Mouse (Mus musculus): ENCODE data around the gene 5530400C23Rik. TPM values are rescaled to one million over a fixed set of nuclear protein-coding genes. Genes with fewer than 3 reads are reported as not detected.
"Not testable (repeated sequence)": the region's sequence is repeated elsewhere in the genome, so short reads cannot be mapped to it uniquely, and the experiment has no call there.

5530400C23Rik gene
- polyA plus RNA-seq (2015; fragmentation: Nextera tagmentation; extraction: Ambion mirVana), result not detected in 2 replicates

DNA sequence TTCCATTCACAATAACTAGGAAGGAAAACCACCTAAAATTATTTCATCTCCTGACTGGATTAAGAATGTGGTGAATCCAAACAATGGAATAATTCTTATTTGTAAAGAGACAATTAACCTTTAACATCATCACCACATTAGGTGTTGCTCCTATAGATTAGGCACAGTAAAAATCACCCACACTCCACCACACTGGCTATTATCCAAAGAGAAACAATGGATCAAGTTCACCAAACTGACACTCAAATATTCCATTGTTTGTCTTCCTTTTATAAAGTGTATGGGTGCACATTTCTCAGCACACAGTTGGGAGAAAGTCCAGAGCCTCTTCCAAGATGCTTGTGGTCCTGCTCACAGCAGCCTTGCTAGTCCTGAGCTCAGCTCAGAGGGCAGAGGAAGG lies at the start of gene 5530400C23Rik:
5530400C23Rik (plus strand) TSS at position 301 of the 400 bp plus-strand sequence.
- not testable (repeated sequence) for H3K27ac ChIP-seq (replicated peaks); H3K4me3 ChIP-seq (replicated peaks); H3K4me2 ChIP-seq (replicated peaks); H3K4me1 ChIP-seq; ATAC-seq (ENCODE audit: insufficient number of reproducible peaks, low FRiP score, low TSS enrichment, low read depth); H3K27me3 ChIP-seq; H3K9me3 ChIP-seq (replicated peaks); H3K36me3 ChIP-seq; H3K9ac ChIP-seq

DNA sequence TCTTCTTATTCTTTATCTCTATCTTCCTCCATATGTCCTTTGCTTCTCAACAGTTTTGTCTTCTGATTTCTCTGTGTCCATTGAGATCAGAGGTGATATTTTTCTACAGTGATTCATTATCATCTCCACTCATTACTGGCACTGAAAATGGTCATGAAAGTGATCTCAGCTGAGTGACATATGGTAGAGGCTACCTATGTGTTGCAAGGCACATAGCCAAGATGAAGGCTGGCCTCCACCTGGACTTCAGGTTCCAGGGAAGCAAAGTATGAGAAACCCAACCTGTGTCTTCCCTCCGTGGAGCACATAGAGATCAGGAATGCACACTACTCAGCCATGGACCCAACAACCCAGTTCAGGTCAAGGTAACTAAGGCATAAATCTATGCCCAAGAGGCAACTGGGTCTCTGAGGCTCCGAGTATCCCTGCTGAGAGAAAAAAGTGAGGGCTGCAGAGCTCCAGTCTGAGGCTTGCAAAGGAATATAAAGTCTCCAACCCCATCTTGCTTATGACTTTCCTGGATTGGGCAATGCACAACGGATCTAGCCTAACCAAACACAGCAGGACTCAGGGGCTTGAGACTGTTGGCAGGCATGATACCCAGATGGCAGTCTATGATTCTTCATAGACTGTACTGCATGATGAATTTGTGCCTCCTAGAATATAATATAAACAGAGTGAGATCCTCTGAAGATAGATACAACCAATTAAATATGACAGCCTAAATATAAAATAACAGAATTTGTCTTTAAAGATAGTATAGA lies 14.1 kb downstream of the 5530400C23Rik start:
- H3K4me2 ChIP-seq (replicated peaks), result no peak overlapping the region
- no peak for ATAC-seq (ENCODE audit: insufficient number of reproducible peaks, low FRiP score, low TSS enrichment, low read depth)
- H3K9me3 ChIP-seq (replicated peaks), result no peaks in the 10 kb centered on the region
- no peak overlapping the region for H3K4me3 ChIP-seq (replicated peaks)
- H3K4me1 ChIP-seq, result no peaks in the 10 kb centered on the region
- no peak overlapping the region for H3K27ac ChIP-seq (replicated peaks)
- no peaks in the 10 kb centered on the region for H3K36me3 ChIP-seq
- no peak overlapping the region for H3K9ac ChIP-seq
- no peaks in the 10 kb centered on the region for H3K27me3 ChIP-seq
- 65% methylated on average over 3 of the region's 3 CpGs for WGBS

DNA sequence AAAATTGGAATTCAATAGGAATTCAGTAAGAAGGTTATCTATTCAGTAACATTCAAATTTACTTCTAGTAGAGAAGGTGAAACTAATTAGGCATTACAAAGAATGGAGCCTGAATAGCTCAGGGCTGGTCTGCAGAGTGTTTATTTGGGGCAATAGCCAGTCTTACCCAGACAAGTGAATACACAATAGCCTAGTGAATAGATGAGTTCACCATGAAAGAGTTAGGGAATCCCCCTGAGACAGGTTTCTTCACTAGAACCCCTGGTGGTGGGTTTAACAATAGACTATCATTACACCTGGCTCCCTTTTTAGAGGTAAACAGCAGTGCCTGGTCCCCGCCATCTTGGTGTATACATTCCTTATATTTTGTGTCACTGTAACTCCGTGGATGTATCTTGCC lies 21.9 kb downstream of the 5530400C23Rik start:
- ATAC-seq (ENCODE audit: insufficient number of reproducible peaks, low FRiP score, low TSS enrichment, low read depth); H3K27me3 ChIP-seq; H3K9me3 ChIP-seq (replicated peaks); H3K4me1 ChIP-seq; H3K9ac ChIP-seq; H3K4me2 ChIP-seq (replicated peaks); H3K36me3 ChIP-seq; H3K27ac ChIP-seq (replicated peaks); H3K4me3 ChIP-seq (replicated peaks): not testable (repeated sequence)
- WGBS, result 80% methylated on average over 2 of the region's 2 CpGs

DNA sequence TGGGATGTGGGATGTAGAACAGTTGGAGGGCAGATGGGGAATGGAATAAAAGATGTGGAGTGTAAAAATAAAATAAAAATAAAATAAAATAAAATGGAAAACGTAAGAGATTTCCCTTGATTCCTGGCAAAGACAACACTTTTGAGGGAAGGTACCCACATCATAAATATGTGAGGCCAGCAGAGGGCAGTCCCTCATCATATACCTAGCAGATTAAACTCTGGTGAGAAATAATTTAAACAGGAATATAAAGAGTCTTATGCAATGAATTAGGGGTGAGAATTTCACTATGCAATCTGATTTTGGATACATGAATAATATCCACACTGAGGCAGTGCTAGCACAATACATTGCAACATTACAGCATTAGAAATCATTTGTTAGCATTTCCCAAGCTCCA lies 46.5 kb downstream of the 5530400C23Rik start:
- no peak for ATAC-seq (ENCODE audit: insufficient number of reproducible peaks, low FRiP score, low TSS enrichment, low read depth)
- no peak overlapping the region for H3K4me2 ChIP-seq (replicated peaks)
- H3K9ac ChIP-seq, result no peak overlapping the region
- no peak overlapping the region for H3K27ac ChIP-seq (replicated peaks)
- no peaks in the 10 kb centered on the region for H3K4me1 ChIP-seq
- H3K27me3 ChIP-seq, result no peaks in the 10 kb centered on the region
- H3K9me3 ChIP-seq (replicated peaks), result no peaks in the 10 kb centered on the region
- H3K36me3 ChIP-seq, result no peaks in the 10 kb centered on the region
- WGBS, result 71% methylated on average over 1 of the region's 1 CpGs
- no peak overlapping the region for H3K4me3 ChIP-seq (replicated peaks)

GRCm38 (mm10) chr6:133341731-133342130 lies 49.7 kb downstream of the 5530400C23Rik start:
- not testable (repeated sequence) for H3K4me3 ChIP-seq (replicated peaks); ATAC-seq (ENCODE audit: insufficient number of reproducible peaks, low FRiP score, low TSS enrichment, low read depth); H3K9ac ChIP-seq; H3K4me2 ChIP-seq (replicated peaks); H3K36me3 ChIP-seq; H3K4me1 ChIP-seq; H3K9me3 ChIP-seq (replicated peaks); H3K27me3 ChIP-seq; H3K27ac ChIP-seq (replicated peaks)
- WGBS, result 75% methylated on average over 5 of the region's 5 CpGs

Other genes with a start within 250 kb of the 5530400C23Rik start
- gene Tas2r140, start 236.4 kb upstream of the 5530400C23Rik start, polyA plus RNA-seq (2015; fragmentation: Nextera tagmentation; extraction: Ambion mirVana), result not detected in 2 replicates
- gene Smim10l1, start 187.3 kb upstream of the 5530400C23Rik start, polyA plus RNA-seq (2015; fragmentation: Nextera tagmentation; extraction: Ambion mirVana), result 81.3 and 83.0 TPM in 2 replicates